Mouse (Mus musculus) liver, postnatal 0 days (tissue): ENCODE data around the gene Ube2t.

Source experiments
- CTCF ChIP-seq: sonication (generic); IDR thresholded peaks from 2 replicates; pipeline ENCODE4 v1.5.1; 2016; ENCODE audit warnings: antibody characterized with exemption, low read depth
- EP300 ChIP-seq: IDR thresholded peaks from 2 replicates; pipeline ENCODE4 v1.6.1; 2016; ENCODE audit warnings: antibody characterized with exemption, low read depth, mild to moderate bottlenecking

DNA sequence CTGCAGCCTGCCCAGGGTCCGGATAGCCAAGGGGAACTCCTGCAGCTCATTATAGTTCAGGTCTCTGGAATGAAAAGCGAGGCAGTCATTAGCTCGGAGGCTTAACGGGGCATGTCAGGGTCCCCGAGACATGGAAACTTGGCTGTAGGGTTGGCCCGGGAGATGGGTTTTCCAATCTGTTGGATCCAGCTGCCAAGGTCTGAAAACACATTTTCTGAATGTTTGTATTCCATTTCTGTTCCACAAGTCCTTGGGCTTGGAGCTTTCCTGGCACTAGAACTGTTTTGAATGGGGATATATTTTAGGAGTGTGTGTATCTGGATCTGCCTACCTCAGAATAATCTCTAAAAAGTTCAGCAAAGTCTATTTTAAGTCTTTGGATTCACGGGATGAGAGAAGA is 43.3 kb downstream of the Ube2t start:
- no peak for TF ChIP-seq EP300
- TF ChIP-seq CTCF = no peak
